Mouse (Mus musculus): ENCODE measurements at regions not wholly inside any gene's neighbourhood (a gene's known extent, or its start where the extent isn't known, plus 50 kb on each side); places are given as distances from the start of the nearest gene placed in this dataset.
"Not testable (repeated sequence)": the region's sequence is repeated elsewhere in the genome, so short reads cannot be mapped to it uniquely, and the experiment has no call there.

DNA sequence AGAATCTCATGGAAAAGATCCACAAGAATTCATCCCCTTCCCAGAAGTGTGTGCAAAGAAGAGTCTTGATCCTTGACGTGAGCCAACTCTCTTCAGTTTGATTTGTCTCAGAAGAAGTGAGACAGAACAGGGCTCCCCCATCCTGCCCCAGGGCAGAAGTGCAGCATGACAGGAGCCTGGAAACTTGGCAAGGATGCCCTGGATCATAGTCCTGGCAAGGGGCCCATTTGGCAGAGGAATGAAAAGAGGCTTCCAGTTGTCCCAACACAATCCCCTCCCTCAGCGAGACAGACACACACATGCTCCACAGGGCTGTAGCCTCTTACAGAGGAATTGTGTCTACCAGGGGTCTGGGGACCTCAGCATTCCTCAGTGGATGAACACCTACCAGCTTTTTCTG, 102.7 kb downstream of the Ptpn20 start:
- peak; percentile 22 to 56 for DNase-seq (ENCODE audit: low spot score in 2 of 2)

- no peak for DNase-seq (ENCODE audit: low spot score in 2 of 2)
These were observed 105.2 kb downstream of the Ptpn20 start for GRCm38 (mm10) chr14:33694224-33694623.

DNA sequence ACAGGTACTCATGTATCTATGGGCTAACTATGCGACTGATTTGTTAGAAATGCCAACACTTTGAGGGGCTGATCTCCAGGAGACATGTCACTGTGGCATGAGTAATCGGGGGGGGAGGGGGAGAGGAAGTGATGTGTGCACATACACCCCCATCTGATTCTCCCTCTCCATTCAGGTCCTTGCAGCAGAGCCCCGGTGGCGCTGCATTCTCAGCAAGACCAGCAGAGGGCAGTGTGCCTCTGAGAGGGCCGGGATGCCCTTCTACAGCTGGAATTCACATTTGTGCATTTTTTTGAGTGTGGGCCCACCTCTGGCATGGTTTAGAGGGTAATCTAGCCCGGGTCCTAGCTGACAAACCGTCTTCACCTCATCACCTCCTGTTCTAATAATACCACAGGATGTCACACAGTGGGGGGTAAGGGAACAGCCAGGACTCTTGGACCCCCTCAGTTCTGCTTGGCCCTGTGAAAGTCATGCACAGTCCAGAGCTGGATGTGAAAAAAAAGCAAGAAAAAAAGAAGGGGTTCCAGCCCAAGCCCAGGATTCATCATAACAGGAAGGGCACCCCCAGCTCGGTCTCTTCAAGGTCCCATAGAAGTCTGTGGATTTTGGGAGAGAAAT, 106.5 kb downstream of the Ptpn20 start:
- peak; percentile 60 to 64 for DNase-seq (ENCODE audit: low spot score in 2 of 2)

DNA sequence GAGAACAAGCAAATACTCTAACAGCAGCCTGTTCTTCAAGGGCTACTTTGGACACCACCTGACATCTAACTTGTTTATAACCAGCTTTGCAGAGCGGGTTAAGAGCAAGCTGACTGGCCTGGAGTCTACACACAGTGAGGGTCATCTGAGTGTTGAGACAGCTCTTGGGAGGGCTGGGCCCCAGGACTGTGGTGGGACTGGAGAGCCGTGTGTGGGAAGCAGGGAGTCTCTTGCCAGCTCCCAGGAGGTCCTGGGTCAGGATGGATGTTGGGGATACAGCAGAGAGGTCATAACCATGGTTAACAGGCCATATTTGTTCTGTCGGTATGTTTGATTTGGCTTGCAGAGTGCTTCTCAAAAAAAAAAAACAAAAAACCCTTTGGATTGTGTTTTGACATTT, 107.8 kb downstream of the Ptpn20 start:
- no peak for DNase-seq (ENCODE audit: low spot score in 2 of 2)

GRCm38 (mm10) chr14:33699777-33700438, 110.9 kb downstream of the Ptpn20 start:
- no peak for DNase-seq (ENCODE audit: low spot score in 2 of 2)

DNA sequence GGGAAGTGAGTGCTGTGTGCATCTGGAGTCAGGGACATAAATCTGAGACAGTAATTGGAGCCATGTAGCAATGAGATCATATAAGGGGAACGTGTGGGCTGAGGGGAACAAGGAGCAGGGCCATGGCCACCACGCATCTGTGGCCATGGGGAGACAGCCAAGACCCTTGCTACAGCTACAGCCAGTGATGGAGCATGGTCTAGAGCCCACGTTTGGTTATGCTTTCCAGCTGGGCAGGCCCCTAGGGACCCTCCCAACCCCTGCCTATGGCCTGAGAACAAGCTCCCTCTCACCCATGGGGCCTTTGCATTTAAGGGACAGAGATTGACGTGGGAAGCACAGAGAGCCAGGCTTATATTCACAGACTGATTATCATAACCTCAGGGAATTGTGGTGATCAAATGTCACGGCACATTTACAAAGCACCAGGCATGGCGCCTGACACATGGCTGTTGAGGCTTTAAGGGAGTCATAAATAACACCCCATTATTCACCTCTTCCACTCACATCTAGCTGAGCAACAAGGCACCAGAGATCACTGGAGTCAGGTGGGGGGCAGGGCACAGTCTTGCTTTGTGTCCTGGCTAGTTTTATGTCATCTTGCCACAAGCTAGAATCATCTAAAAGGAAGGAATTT, 118.8 kb downstream of the Ptpn20 start:
- no peak for DNase-seq (ENCODE audit: low spot score in 2 of 2)

- no peak for DNase-seq (ENCODE audit: low spot score in 2 of 2)
These were observed 119.3 kb downstream of the Ptpn20 start for GRCm38 (mm10) chr14:33708298-33708665.

GRCm38 (mm10) chr14:33712458-33712857, 123.5 kb downstream of the Ptpn20 start:
- no peak for DNase-seq (ENCODE audit: low spot score in 2 of 2)

- no peak for DNase-seq (ENCODE audit: low spot score in 2 of 2)
These were observed 130.6 kb downstream of the Ptpn20 start for GRCm38 (mm10) chr14:33719651-33720050.

GRCm38 (mm10) chr14:33722379-33723145, 133.6 kb downstream of the Ptpn20 start:
- not testable (repeated sequence) for DNase-seq (ENCODE audit: low spot score in 2 of 2)

DNA sequence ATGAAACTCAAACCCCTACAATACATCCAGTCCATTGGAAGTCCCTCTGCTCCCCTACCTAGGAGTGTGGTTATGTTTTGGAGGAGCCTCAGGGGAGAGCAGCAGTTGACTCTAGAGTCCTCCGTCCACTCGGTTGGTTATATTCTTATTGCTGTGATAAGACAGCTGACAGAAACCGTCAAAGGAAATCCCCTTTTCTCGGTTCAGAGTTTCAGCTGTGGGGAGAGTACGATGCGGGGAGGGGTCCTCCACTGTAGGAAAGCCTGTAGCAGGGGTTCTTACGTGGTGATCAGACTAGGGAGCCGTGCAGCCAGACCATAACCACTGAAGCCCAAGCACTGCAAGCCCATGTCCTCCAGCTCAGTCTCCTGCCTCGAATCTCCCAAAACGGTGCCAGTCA, 137.5 kb downstream of the Ptpn20 start:
- no peak for DNase-seq (ENCODE audit: low spot score in 2 of 2)

GRCm38 (mm10) chr14:33729115-33729884, 140.3 kb downstream of the Ptpn20 start:
- DNase-seq (ENCODE audit: low spot score in 2 of 2) = no peak

DNA sequence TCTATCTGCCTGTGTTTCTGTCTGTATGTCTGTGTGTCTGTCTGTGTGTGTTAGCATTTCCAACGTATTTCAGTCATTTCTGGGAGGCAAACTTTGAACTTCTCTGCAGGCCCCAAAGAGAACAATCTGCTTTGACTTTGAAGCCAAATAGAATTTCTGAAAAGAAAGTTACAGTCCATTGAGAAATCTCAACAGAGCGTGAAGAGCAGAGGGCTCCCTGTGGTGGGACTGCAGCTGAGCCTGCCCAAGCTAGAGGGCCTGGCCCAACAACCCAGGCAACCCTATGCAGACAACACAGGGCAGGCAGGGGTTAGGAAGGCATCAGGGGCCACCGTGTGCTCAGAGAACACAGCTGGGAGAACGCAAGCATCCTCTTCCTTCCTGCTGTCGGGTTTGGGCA, 143.7 kb downstream of the Ptpn20 start:
- DNase-seq (ENCODE audit: low spot score in 2 of 2) = no peak

- DNase-seq (ENCODE audit: low spot score in 2 of 2) = no peak
These were observed 145.5 kb downstream of the Ptpn20 start for GRCm38 (mm10) chr14:33734446-33735043.

DNA sequence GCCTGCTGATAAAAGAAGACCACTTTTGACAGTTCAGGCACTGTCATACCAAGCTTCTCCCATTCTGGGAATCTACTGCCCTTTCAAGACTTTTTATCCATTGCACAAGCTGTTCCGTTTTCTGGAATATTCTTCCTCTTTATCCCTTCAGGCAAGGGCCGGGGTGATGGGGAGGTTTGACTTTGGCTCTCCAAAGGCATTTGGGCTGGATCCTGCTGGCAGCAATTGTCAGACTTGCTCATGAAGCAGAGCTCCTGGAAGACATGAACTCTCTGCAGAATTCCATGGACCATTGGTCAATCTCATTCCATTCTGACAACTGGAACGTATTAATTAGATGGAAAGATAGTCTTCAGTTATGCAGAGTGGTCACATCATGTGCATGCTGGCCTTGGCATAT, 146.6 kb downstream of the Ptpn20 start:
- DNase-seq (ENCODE audit: low spot score in 2 of 2) = no peak

- no peak for DNase-seq (ENCODE audit: low spot score in 2 of 2)
These were observed 157.2 kb downstream of the Ptpn20 start for GRCm38 (mm10) chr14:33746181-33746580.

DNA sequence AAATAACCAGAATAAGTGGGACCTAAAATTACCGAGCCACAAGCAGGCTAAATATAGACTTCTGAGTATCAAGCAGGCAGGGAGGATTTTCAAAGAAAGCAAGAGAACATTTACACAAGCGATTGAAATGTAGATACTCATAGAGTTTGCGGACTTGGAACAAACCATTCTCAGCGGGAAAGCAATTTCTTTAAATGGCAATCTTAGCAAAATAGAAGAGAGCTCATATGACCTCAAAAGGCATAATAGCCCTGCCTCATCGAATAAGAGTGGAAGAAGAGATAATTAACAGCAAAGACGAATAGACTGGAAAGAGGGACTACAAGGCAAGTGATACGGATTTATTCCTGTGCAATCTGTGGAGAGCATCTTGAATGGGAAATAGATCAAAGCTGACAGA, 163.7 kb upstream of the Gdf10 start:
- DNase-seq (ENCODE audit: low spot score in 2 of 2) = no peak

DNA sequence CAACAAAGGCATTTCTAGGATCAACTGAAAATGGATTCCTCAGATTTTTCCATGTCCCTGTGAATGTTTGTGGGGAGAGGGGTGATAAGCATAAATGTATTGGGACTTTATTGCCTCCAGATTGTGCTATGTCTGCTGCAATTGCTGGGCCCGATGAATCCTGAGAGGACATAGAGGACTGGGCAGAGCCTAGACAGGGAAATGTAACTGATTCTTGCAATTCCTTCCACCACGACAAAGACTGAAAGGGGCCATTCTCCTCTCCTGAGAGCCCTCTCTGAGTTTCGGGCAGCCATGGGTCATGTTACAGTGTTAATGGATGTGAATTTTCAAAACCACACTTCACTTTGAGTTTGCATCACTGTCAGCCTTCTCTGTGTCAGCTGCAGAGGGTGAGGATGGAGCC, 159.7 kb upstream of the Gdf10 start:
- DNase-seq (ENCODE audit: low spot score in 2 of 2) = no peak

DNA sequence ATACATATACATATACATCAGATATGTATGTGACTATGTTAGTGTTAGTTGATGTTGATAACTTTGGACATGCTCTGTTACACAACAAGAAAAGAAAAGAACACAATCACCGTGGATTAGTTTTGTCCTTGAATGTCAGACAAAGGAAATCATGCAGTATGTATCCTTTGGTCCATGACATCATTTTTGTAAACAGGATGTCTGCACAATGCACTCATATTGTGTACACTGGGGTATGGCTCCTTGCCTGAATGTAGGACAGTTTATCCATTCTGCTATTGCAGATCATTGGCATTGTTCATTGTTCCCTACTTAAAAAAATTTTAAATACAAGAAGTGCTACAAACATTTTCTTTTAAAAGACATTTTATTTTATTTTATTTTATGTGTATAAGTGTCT, 157.6 kb upstream of the Gdf10 start:
- no peak for DNase-seq (ENCODE audit: low spot score in 2 of 2)

DNA sequence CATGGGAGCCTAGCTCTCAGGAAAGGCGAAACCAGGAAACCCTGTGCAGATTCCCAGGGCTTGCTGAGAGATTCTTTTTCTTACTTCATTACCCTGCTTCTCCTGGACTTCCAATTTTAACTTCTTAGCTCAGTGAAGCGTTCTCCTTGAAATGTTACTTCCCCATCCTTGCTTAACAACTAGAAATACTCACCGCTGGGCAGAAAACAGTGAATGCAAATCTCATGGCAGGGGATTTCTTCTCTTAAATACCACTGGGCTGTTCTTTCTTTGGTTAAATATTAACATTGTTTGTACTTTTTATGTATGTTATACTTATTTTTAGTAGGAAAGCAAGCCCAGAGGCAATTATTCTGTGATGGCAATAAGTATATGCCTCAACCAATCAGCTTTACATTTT, 151.0 kb upstream of the Gdf10 start:
- DNase-seq (ENCODE audit: low spot score in 2 of 2) = no peak

DNA sequence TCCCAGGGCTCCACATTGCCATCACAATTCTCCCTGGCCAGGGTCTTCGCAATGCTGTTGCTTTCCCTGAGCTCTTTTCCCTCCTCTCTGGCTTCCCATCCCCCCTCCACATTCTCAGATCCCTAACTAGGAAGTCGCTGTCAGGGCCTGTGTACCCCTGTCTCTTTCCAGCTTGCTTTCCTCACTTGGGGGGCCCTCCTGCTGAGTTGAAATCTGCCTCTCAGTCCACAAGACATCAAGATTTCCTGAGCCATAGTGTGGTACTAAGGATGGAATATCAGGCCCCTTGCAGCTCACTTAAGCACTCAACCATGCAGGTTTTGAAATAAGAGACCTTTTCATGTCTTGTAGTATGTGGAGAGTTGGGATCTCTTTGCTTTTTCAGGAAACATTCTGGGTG, 133.8 kb upstream of the Gdf10 start:
- no peak for DNase-seq (ENCODE audit: low spot score in 2 of 2)

Measured in adrenal gland, postnatal 4 days (tissue).